Mouse (Mus musculus) cerebellum, adult 9-11 months (tissue): ENCODE measurements around the gene Sgcd.

ENCODE experiments used
- DNase-seq: peaks from one replicate; pipeline ENCODE4 v3.0.0; 2022

Gene Sgcd

GRCm38 (mm10) chr11:47248345-47248893, 740.4 kb downstream of the Sgcd start:
- DNase-seq = peak; percentile 4

- no peak for DNase-seq
Measured at GRCm38 (mm10) chr11:47247703-47248344, 740.9 kb downstream of the Sgcd start.

GRCm38 (mm10) chr11:47242401-47242800, 746.4 kb downstream of the Sgcd start:
- DNase-seq = no peak

GRCm38 (mm10) chr11:47228222-47228621, 760.5 kb downstream of the Sgcd start:
- DNase-seq = no peak

GRCm38 (mm10) chr11:47224148-47224547, 764.6 kb downstream of the Sgcd start:
- DNase-seq = no peak

- DNase-seq = no peak
Measured at GRCm38 (mm10) chr11:47211531-47211930, 777.2 kb downstream of the Sgcd start.

GRCm38 (mm10) chr11:47206461-47206860, 782.3 kb downstream of the Sgcd start:
- DNase-seq = no peak

- DNase-seq = no peak
Measured at GRCm38 (mm10) chr11:47199106-47199505, 789.7 kb downstream of the Sgcd start.

- no peak for DNase-seq
Measured at GRCm38 (mm10) chr11:47188556-47188955, 800.2 kb downstream of the Sgcd start.

GRCm38 (mm10) chr11:47174977-47175376, 813.8 kb downstream of the Sgcd start:
- no peak for DNase-seq

- DNase-seq = no peak
Measured at GRCm38 (mm10) chr11:47170926-47171625, 817.7 kb downstream of the Sgcd start.

GRCm38 (mm10) chr11:47167376-47167775, 821.4 kb downstream of the Sgcd start:
- no peak for DNase-seq

- no peak for DNase-seq
Measured at GRCm38 (mm10) chr11:47158089-47158488, 830.7 kb downstream of the Sgcd start.

GRCm38 (mm10) chr11:47156730-47157693, 831.8 kb downstream of the Sgcd start:
- no peak for DNase-seq

- no peak for DNase-seq
Measured at GRCm38 (mm10) chr11:47154837-47155430, 833.8 kb downstream of the Sgcd start.

- peak; percentile 2 for DNase-seq
Measured at GRCm38 (mm10) chr11:47149607-47150006, 839.2 kb downstream of the Sgcd start.

GRCm38 (mm10) chr11:47139867-47140266, 848.9 kb downstream of the Sgcd start:
- no peak for DNase-seq

GRCm38 (mm10) chr11:47139271-47139670, 849.5 kb downstream of the Sgcd start:
- no peak for DNase-seq

- DNase-seq = no peak
Measured at GRCm38 (mm10) chr11:47132410-47132809, 856.4 kb downstream of the Sgcd start.

- DNase-seq = no peak
Measured at GRCm38 (mm10) chr11:47130432-47130831, 858.3 kb downstream of the Sgcd start.

- no peak for DNase-seq
Measured at GRCm38 (mm10) chr11:47129992-47130391, 858.8 kb downstream of the Sgcd start.

- no peak for DNase-seq
Measured at GRCm38 (mm10) chr11:47129166-47129565, 859.6 kb downstream of the Sgcd start.

- DNase-seq = no peak
Measured at GRCm38 (mm10) chr11:47128331-47128730, 860.4 kb downstream of the Sgcd start.
